Mouse (Mus musculus) embryo, embryonic 11 days (tissue): ENCODE measurements around the gene Hyal2.
A peak's percentile ranks its signal among the peaks of the same experiment; 100 is the strongest.

ENCODE experiments used
- DNase-seq: peaks from one replicate; pipeline ENCODE4 v3.0.0-alpha.2; 2015

The Hyal2 gene

DNA sequence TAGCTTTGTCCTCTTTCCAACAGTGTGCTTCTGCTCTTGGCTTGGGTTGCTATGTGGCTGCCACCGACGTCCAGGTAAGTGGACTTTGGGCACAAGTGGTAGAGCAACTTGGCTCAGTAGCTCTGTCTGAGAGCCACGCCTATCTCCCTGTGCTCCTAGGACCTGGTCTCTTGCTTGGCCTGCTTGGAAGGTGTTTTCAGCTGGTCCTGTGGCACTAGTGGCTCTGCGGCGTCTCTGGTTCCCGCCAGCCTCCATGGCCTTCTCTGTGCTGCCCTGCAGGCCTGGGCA, 23.0 kb downstream of the Hyal2 start:
- DNase-seq: no peak

DNA sequence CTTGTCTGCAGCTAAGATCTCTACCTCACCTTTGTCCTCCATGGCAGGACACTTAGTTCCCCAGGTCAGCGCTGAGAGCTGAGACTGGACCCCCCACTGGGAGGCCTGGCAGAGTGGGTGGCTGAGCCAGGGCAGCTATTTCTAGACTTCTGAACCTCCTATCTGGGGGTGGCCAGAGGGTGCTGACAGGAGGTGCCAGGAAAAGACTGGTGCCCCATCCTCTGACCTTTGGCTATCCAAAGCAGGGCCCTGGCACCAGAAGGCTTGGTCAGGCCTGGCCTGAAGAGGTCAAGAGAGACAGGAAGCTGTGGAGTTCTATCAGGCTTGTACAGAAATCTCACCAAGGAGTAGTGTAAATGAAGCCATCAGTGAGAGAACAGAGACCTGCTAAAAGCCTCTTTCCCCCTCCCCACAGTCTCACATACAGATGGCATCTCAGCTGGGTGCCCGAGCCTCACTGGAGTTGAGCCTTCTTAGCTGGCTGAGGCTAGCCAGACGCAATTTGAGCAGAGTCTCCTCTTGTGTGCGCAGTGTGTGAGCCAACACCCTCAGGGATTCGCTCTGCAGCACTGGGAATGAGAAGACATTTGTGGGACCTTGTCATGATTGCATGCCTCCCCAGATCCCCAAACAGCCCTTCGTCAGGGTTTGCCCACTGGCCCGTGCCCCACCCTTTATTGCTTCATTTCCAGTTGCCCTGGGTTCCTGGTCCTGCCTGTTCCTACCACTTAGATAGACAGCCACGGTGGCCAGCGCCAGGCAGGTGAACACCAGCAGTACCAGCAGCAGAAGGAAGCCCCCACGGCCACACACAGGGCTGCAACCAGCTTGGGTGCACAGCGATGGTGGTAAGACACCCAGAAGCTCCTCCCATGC, 25.6 kb downstream of the Hyal2 start:
- no peak for DNase-seq

DNA sequence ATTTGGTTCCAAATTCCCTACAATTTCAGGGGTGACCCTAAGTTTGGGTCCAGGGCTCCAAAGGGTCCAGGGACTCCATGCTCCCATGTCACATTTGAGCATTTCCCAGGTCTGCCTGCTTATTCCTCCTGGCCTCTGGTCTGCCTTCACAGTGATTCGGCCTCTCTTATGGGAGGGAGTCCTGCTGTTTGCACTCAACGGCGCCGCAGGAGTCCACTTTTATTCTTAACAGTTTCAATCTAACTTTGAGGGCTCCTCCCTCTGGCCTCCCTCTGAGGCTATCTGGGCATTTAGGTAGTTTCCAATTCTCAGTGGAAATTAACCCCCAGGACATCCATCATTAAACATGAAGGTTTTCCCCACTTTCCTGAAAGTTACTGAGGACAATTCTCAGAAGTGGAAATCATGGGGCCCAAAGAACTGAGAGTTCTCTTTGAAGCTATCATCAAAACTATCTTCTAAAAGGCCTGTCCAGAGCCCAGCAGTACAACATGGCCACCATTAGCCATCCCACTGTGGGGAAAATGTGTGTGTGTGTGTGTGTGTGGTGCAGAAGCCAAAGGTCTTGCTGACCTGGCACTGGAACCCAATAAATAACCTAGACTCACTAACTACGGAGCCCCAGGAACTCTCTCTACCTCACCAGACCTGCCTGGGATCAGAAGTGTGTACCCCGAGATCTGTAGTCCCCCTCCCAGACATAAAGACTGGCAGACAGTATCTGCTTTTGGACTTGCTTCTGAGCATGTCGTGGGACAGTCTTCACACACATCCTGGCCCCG, 26.7 kb downstream of the Hyal2 start:
- no peak for DNase-seq

DNA sequence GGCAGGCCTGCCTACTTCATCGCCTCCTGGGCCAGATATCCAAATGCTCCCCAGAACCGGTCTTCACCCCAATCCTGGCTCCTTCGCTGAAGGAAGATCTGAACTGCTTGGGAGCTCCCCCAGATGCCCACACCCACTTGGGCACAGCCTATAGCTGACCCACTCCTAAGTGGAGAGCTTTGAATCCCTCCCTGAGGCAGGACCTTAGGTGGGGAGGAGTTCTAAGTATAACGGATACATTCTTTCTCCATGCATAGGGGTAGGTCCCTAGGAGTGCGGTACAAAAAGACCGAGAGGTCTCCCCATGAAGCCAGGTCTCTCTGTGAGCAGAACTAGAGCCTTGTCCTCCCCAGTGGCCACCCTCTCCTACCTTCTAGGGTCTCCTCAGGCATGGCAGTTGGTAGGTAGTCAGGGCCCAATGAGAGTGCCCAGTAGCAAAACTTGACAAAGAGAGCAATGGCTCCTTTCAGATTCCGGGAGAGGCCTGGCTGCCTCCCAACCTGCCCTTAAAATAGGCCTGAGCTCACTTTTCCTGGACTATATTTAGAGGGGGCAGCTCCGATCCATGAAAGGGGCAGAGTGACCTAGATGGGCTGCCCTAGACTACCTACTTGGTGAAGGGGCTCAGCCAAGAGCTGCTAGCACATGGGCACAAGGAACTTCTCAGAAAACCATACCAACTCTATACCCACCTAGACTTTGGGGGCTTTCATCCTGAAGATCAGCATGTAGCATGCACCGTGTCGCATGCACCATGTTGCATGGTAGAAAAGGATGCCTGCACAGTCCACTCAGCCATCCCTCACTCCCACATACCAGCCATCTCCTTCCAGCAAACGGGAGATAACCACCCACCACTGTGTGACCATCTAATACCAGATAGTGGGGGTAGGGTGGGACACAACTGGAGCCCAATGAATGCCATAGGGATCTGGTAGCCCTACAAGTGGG, 29.1 kb downstream of the Hyal2 start:
- no peak for DNase-seq

DNA sequence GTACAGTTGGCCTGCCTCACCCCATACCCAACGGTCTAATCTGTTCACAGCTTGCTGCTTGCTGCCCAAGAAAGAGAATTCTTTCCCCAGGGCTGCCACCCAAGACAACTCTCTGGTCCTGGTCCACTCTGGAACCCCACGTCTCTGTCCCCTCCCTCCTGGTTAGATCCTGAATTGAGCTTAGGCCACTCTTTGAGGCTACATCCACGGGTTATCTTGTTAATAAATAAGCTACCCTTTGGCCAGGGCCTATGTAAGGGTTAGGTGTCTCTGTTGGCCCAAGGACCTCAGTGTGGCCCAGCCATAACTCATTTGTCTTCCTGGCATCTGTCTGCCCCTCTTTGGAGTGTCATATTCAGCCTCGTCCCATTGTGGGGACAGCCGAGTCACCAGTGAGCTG, 30.6 kb downstream of the Hyal2 start:
- no peak for DNase-seq

DNA sequence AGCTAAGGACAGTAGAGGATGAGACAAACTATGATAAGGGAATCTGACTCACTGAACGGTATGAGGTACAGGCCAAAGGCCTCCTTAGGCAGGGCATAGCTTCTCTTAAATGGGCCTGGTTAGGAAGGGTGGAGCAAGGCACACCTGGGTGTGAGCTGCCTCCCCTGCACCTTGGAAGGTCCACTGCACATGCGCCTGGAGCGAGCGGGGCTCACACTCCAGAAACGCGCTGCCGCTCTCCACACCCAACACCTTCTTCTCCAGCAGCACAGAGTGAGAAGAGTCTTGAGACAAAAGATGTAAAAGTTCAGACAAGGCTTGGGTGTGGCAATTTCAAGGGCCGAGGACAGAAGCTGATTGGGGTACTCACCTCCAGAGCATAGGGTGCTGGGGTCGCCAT, 31.7 kb downstream of the Hyal2 start:
- no peak for DNase-seq

DNA sequence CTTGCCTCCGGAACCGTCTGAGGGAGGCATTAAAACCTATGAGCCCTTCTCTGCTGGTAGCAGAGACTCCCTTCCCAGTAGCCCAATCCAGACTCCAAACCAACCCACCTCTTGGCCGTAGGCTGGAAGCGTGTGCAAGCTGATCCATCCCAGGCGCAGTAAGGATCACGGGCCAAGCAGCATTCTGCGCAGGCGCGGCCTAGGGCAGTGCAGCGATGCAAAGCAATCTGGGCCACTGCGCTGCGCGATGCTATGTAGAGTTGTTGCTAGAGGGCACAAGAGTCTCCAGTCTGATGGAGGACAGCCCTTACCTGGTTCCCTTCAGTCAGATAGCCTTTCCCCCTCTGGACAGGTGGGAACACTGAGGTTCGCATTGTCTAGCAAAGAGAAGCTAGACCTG, 32.1 kb downstream of the Hyal2 start:
- DNase-seq: no peak

DNA sequence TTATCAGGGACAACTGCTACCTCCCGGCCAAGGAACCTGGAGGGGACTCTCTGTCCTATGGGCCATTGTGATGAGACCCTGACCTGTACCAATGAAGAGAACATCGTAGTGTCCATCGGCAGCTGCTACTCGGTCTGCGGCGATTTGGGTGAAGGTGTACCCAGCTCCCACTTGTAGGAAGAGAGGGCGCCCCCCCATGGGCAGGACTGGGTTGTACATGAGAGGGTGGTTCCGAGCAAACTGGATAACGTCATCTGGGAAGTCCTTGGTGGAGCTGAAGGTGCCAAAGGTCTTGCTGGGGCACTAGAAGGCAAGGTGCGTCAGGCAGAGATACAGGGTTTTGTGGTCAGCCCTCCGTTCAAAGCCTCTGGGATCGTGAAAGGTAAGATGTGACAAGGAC, 33.0 kb downstream of the Hyal2 start:
- no peak for DNase-seq

DNA sequence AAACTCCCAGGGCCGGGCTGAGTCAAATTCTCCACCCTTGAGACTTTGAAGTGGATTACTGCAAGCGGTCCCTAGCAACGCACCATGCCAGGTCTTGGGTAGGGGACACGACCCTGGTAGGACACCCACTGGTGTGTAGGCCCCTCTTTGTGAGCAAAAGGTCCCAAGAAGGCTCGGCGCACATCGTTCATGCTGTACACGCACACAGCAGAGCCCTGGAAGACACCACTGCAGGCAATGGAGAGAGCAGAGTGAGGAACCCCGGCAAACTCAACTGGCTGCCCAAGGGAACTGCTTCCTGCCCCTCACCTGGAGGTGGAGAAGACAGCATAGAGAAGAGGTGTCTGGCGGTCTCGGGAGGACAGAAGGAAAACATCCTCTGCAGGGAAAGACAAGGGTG, 33.5 kb downstream of the Hyal2 start:
- DNase-seq: no peak

DNA sequence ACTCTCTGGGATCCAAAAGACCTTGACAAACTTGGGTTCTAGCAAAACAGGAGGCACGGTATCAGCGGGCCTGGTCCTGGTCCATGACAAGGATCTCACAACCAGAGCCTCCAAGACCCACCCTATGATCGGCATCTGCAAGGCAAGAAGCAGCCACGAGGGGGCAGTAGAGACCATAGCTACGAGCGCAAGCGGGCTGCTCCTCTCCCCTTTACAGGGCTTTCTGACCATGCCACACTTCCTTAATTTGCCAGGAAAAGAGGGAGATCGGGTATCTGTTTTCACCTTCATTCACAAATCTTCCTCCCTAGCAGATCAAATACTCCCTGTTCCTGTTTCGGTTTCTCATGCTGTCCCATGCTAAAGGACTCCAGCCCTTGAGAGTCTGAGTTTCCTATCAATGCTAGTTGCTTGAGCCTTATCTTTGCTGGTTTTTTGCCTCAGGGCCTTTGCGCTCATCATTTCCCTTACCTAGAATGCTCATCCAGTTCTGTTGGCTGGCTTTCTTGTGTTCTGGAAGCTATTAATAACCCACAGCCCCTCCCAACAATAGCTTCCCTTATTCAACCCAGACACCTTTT, 34.4 kb downstream of the Hyal2 start:
- peak; percentile 91 for DNase-seq

DNA sequence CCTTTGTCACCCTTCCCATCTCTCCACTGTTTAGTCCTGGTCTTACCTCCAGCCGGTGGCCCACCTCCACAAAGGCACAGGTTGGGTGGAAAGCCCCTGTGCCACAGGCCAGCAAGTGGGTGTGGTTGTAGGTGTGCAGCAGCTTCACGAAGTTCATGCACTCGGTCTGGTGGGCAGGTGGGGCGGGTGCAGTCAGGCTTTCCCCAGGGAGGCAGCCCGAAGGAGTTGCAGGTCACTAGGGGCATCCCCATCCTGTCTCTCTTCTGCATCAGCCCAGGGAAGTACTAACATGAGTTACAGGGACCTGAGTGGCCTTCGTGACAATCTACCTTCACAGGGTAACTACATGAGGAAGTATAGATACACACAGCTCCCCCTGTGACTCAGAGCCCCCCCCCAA, 35.5 kb downstream of the Hyal2 start:
- DNase-seq: no peak

DNA sequence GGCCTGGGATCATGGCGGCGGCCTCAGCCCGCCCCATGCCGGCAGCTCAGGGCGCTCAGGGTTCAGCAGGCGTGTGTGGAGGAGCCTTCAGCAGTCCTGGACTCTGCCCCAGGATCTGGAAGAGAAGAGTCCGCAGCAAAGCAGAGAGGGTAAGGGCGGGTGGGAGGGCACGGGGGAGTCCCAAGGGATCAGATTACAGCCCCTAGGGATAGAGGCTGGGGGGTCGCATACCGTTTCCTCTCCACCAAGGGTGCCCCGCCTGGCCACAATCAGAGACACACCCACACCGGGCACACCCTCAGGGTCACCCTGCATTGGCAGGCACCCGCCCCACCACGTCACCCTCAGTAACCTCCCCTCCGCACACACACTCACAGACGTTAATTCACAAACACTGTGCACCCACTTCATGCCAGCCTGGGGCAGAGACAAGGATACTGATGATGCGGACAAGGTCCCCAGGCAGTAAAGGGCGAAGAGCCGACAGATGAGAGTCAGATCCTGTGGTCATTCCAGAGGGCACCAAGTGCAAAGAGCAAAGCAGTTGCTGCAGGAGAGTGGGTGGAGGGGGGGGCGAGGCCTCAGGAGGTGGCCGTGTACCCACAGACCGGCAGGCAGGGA, 37.4 kb downstream of the Hyal2 start:
- no peak for DNase-seq

DNA sequence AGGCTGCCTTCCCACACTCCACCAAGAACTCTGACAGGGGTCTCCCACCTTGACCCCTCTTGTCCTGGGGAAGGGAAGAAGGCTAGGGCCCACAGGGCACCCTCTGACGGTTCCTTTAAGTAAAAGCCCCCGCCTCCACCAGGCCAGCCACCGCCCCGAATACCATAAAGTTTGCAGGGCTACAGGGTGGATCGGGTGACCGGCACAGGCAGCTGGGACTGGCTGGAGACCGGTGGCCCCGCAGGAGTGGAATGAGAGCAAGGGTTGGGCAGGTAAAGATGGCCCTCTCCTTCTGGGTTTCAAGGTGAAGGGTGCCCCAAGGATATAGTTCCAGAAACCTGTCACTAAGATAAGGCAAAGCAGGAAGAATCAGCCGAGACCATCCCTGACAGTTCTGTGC, 38.8 kb downstream of the Hyal2 start:
- no peak for DNase-seq

DNA sequence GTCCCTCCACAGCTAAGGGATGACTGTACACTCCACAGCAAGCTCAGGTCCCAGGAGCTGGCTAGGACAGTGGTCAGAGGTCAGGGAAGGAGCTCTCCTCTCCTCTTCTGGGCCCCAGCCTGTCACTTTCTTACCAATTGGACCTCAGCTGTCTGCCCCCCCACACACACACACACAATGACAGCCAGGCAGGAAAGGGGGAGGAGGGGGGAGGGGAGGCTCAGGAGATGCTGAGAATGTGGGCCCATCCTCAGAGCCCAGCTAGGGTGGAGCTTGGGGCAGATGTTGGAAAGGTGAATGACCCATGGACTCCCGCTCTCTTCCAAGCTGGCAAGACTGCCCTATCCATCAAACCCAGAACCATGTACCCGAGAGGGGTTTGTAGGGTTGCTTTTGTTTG, 39.3 kb downstream of the Hyal2 start:
- no peak for DNase-seq

DNA sequence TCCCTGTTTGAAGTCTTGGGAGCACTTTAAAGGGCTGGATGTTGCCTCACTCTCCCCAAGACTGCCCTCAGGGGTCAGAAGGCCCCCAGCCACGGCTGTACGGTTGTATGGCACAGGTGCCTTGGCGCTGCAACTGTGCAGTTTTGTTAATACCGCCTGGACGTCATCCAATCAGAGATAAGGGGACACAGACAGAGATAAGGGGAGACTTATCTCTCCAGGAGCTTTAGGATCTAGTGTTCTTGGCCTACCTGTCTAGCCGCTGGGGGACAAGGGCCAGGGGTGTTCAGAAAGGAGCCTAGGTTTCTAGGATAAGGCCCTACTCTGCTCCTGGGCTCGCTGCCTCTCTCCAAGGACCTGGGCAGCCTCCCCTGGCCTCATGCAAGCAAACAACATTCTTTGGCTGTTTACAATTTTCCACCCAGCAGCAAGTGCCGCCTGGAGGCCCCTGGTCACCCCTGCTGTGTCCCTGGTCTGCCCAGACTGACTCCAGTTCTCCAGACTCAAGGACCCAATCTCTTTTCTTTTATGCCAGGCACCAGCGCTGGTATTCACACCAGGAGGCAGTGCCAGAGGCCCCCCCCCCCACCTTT, 40.0 kb downstream of the Hyal2 start:
- no peak for DNase-seq

DNA sequence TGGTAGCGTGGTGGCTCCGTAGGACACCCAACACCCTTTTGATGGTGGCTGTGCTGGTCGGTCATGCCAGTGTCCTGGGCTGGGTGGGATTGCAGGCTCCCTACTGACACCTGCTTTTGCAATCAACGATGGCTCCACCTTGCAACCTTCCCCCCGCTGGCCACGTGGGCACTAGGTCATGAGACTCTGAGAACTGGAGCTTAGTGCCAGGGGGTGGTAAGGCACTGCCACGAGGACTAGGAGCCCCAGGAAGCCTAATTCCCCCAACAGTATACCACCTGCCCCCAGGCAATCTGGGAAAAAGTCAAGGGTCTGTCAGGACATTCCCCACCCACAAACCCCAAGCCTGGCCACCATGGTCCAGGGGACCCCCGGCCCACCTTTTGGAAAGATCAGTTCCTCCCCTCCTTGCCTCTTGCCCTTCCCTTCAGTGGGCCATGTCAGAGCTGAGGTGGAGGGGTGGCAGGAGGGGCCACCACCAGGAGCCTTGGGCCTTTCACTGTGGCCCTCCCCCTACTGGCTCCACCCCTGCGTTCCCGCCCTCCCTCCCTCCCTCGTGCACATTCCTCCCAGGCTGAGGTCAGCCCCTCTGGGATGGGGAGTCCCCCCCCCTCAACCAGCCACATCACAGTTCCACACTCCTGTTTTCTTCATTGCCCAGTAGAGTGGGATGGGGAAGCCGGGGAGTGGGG, 41.1 kb downstream of the Hyal2 start, which contains the start of gene Sema3b:
Gene Sema3b, minus strand, starts transcription at position 489 of the 692 bp plus-strand sequence.
- DNase-seq: no peak

DNA sequence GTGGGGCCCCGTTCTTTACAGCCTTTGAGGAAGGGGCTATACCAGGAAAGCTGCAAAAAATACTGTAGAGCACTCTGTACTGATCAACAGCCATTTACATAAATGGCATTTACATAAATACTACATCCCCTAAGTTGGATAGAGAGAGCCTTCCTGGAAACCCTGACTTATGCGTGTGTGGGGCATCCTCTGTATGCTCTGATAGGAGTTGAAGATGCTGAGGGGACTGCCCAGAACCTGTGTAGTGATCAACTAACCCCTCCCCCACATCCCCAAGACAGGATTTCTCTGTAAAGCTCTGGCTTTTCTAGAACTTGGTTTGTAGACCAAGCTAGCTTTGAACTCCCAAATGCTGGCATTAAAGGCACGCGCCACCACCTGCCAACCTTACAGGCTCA, 41.7 kb downstream of the Hyal2 start:
- DNase-seq: no peak

DNA sequence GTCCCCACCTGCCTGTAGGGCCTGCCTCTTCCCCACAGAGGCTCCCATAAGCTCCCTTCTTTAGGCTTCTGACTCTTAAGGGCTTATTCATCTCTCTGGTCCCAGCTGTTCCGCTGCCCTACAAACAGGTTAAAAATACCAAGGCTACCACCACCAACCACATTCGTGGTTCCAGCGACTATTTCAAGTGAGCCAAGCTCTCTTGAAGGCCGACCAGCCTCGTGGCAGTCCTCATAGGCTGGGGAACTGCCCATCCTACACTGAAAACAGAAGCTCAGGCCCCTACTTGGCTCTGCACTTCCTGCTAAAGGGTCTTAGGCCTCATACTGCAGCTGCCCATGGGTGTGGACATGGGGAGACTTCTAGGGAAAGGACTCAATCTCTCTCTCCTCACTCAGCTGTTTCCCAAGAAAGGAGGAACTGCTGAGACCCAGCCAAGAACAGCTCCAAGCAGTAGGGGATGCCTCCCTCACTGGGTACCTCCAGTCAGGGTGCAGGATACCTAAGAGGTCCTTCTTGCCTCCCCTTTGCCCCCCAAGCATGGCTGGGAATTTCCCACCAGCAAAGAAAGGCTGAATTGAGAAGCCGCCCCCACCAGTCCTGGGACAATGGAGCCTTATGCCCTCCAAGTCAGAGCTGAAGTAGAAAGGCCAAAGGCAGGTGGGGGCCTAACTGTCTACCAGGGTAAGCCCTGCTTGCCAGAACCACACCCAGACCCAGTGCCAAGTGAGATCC, 43.9 kb downstream of the Hyal2 start:
- DNase-seq: no peak

DNA sequence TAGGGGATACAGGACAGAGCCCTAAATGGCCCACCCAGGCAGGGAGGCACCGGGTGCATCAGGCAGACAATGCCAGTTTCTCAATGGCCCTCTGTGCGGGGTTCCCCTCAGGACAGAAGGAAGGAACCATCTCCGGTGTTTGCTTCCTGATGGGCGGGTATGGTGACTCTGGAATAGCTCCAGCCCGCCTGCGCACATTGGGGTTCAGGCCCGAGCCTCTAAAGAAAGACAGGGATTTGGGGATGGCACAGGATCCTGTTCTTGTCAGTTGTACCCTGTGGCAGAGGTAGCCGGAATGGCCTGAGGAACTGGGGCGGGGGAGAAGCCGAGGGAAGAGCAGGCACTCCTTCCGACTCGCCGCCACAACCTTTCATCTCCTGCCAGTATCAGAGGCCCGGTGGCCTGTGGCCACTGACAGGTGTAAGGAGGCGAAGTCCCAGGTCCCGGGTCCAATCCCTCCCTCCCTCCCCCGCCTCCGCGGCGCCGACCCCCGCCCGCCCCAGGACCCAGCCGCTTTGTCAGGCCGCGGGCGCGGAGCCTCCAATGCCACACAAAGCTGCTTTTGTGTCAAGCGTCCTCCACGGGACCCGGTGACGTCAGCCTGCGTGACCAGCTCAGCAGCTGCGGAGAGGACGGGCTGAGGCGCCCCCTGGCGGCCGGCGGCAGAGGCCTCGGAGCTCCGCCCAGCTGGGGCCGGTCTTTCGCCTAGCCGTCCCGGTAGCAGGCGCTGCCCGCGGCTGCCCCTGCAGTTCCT, 44.6 kb downstream of the Hyal2 start:
- DNase-seq: peak; percentile 99
